Mouse (Mus musculus): ENCODE measurements around the gene Iqcb1. TPM values are rescaled to one million over a fixed set of nuclear protein-coding genes. Genes with fewer than 3 reads are reported as not detected.

The Iqcb1 gene
- total RNA-seq (2021), result 10 to 100 TPM; 41.1 to 46.2 TPM
- long read RNA-seq, experiment 1, partial matches to known transcripts, result 5 of 28 reads
- long read RNA-seq, experiment 1, other reads (novel, unspliced or antisense), result 19 of 28 reads
- long read RNA-seq, experiment 2, transcript Iqcb1-201 (15 exons, 2,257 nt), result major isoform, 7 of 33 reads
- long read RNA-seq, experiment 2, partial matches to known transcripts, result 3 of 33 reads
- long read RNA-seq, experiment 2, other reads (novel, unspliced or antisense), result 23 of 33 reads

GRCm38 (mm10) chr16:36828054-36828786 is at the start of gene Iqcb1:
Gene Iqcb1, plus strand, starts transcription at chr16:36828385.
- Histone ChIP-seq H3K27ac (peak within 1 kb of the TSS; percentile 88), H3K4me3 (peak within 1 kb of the TSS; percentile 85)
- TF ChIP-seq CTCF (conservative IDR thresholded peaks at IDR 0.05), result no peak
- peak; percentile 75 to 81 for DNase-seq (ENCODE audit: low spot score in 2 of 2)

- H3K4me3 ChIP-seq, result peak overlapping the region; percentile 50
- H3K27ac ChIP-seq, result peak overlapping the region; percentile 86
- DNase-seq (ENCODE audit: low spot score in 2 of 2), result no peak
- TF ChIP-seq CTCF (conservative IDR thresholded peaks at IDR 0.05), result no peak
These were observed 44.0 kb upstream of the Iqcb1 start for GRCm38 (mm10) chr16:36784146-36784545.

DNA sequence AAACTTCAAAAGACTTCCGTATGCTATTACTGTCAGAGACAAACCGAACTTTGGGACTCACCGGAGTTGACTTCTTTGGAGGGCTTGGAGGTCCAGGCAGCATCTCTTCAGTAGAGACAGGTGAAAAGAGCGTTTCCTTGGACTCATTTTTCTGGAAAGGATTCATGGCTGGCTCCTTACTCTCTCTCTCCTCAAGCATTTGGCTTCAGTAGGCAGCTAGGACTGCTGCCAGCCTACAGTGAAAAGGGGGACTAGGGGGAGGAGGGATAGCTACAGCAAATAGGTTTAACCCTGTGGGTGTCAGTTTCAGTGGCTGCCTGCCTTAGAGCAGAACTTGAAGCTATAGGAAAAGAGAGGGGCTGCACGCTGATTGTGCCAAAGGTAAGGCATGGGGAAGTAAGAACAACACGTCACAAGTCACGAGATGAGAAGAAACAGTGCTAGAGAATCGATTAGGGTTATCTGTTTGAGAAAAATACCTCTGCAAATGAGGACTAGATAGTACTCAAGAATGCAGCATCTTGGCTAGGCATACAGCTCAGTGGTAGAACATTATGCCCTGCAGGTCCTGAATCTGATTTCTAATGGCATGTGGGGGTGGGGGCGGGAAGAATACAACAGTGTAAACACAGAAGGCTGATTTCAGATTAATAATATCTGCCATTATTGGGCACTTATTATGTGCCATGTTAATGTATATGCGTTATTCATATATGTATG is 43.4 kb upstream of the Iqcb1 start, which contains the start of gene Slc15a2:
Slc15a2 (minus strand) TSS at position 369 of the 720 bp plus-strand sequence.
- H3K4me3 ChIP-seq, result peak within 1 kb of the TSS; percentile 50
- no peak for TF ChIP-seq CTCF (conservative IDR thresholded peaks at IDR 0.05)
- peak within 1 kb of the TSS; percentile 86 for H3K27ac ChIP-seq
- peak; percentile 57 to 61 for DNase-seq (ENCODE audit: low spot score in 2 of 2)

GRCm38 (mm10) chr16:36786466-36786865 is 41.7 kb upstream of the Iqcb1 start:
- DNase-seq (ENCODE audit: low spot score in 2 of 2), result no peak
- Histone ChIP-seq H3K27ac (no peak overlapping the region), H3K4me3 (no peak overlapping the region)
- TF ChIP-seq CTCF (conservative IDR thresholded peaks at IDR 0.05), result no peak

DNA sequence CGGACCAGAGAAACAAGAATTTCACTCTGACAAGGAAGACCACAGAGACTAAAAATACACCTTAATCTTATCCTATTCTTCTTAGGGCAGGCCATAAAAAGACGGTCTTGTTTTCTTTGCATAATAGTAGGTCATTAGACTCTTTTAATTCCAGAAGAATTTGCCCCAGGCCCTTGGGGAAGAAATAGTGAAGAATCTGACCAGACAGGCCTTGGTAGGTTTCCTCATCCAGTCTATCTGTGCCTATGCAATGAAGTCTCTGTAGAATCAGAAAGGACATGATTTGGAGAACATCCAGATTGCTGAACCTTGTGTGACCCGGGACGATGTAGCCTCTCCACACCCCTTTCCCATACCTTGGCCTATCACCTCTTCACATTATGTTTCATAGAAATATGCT is 38.0 kb upstream of the Iqcb1 start:
- DNase-seq (ENCODE audit: low spot score in 2 of 2), result no peak

DNA sequence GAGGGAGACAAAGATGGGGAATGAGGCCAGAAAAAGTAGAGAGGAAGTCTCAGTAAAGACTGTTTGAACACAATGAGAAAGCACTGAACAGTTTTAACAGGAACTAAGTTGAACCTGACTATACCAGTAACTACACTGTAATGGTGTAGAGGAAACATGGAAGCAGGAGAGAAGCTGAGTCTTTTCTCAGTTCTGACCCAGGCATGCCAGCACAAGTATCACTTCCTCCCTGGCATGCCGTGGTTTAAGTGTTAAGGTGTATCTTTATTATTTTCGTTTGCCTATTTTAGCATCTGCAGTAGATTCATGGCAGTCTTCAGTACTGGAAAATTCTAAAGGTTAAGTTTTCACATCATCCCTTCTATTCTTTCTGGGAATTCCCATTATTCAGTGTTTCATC is 33.2 kb upstream of the Iqcb1 start:
- no peak overlapping the region for H3K4me3 ChIP-seq
- no peak for DNase-seq (ENCODE audit: low spot score in 2 of 2)
- no peak overlapping the region for H3K27ac ChIP-seq
- no peak for TF ChIP-seq CTCF (conservative IDR thresholded peaks at IDR 0.05)

More for the DNA sequence above, 38.0 kb upstream of the Iqcb1 start:
- Histone ChIP-seq H3K4me3 (no peak overlapping the region), H3K27ac (no peak overlapping the region)
- no peak for TF ChIP-seq CTCF (conservative IDR thresholded peaks at IDR 0.05)

- Histone ChIP-seq H3K4me3 (no peak overlapping the region), H3K27ac (no peak overlapping the region)
- DNase-seq (ENCODE audit: low spot score in 2 of 2), result no peak
- no peak for TF ChIP-seq CTCF (conservative IDR thresholded peaks at IDR 0.05)
These were observed 29.9 kb upstream of the Iqcb1 start for GRCm38 (mm10) chr16:36798334-36798733.

DNA sequence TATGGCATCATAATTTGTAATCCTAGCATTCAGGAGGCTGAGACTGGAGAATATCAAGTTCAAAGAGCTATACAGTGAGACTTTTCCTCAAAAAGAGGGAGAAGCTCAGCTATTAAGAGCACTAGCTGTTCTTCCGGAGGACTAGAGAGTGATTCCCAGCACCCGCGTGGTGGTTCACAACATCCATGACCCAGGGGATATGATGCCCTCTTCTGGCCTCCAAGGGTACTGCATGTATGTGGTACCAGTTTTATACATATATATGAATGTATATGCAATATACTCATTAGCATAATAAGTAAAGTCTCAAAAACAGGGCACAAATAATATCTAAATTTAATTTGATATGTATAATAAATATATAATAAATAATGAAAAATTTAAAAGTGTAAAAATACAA is 25.8 kb upstream of the Iqcb1 start:
- DNase-seq (ENCODE audit: low spot score in 2 of 2), result no peak
- Histone ChIP-seq H3K4me3 (no peak overlapping the region), H3K27ac (no peak overlapping the region)
- peak; percentile 60 for TF ChIP-seq CTCF (conservative IDR thresholded peaks at IDR 0.05)

- Histone ChIP-seq H3K4me3 (no peak overlapping the region), H3K27ac (no peak overlapping the region)
- no peak for TF ChIP-seq CTCF (conservative IDR thresholded peaks at IDR 0.05)
- no peak for DNase-seq (ENCODE audit: low spot score in 2 of 2)
These were observed 19.6 kb upstream of the Iqcb1 start for GRCm38 (mm10) chr16:36808616-36809015.

GRCm38 (mm10) chr16:36813680-36814079 is 14.5 kb upstream of the Iqcb1 start:
- TF ChIP-seq CTCF (conservative IDR thresholded peaks at IDR 0.05), result no peak
- Histone ChIP-seq H3K4me3 (no peak overlapping the region), H3K27ac (no peak overlapping the region)
- no peak for DNase-seq (ENCODE audit: low spot score in 2 of 2)

DNA sequence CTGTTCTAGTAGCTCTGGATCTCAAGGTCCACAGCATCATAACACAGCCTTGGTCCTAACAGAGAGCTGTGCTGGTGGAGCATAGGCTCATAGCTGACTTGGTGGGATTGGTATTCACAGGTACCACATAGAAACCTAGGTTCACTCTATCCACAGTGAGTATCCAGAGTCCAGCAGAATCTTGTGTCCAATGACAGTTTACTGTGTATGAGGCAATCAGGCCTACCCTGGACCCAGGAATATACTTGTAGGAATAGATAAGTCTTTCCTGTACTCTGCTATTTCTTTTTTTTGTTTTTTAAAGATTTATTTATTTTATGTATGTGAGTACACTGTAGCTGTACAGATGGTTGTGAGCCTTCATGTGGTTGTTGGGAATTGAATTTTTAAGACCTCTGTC is 11.3 kb upstream of the Iqcb1 start:
- H3K27ac ChIP-seq, result no peak overlapping the region
- no peak overlapping the region for H3K4me3 ChIP-seq
- no peak for DNase-seq (ENCODE audit: low spot score in 2 of 2)
- no peak for TF ChIP-seq CTCF (conservative IDR thresholded peaks at IDR 0.05)

DNA sequence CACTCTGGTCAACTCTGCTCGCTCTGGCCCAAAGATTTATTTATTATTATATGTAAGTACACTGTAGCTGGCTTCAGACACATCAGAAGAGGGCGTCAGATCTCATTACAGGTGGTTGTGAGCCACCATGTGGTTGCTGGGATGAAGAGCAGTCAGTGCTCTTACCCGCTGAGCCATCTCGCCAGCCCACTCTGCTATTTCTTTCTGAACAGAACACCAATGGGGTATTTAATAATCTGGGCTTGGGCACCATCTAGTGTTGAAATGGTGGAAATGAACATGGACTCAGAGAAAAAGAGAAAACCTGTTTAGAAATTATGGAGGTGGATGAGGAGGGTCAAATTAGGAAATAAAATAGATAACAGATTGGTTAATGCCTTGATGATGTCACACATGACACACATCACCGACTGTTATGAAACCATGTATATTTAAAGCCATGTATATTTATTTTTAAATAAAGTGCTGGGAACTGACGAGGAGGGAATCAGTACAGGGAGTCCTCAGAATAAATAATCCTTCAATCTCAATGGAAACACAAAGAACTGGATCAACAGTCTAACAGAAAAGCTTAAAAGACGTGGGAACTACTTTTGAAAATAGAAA is 10.8 kb upstream of the Iqcb1 start:
- peak; percentile 77 to 90 for DNase-seq (ENCODE audit: low spot score in 2 of 2)
- peak; percentile 93 for TF ChIP-seq CTCF (conservative IDR thresholded peaks at IDR 0.05)
- Histone ChIP-seq H3K4me3 (no peak overlapping the region), H3K27ac (no peak overlapping the region)

- H3K27ac ChIP-seq, result no peak overlapping the region
- no peak overlapping the region for H3K4me3 ChIP-seq
- no peak for TF ChIP-seq CTCF (conservative IDR thresholded peaks at IDR 0.05)
- DNase-seq (ENCODE audit: low spot score in 2 of 2), result no peak
These were observed 8.2 kb upstream of the Iqcb1 start for GRCm38 (mm10) chr16:36820016-36820415.
